ENCODE assay signal across 19 mouse cellular contexts in the genomic region with DNA sequence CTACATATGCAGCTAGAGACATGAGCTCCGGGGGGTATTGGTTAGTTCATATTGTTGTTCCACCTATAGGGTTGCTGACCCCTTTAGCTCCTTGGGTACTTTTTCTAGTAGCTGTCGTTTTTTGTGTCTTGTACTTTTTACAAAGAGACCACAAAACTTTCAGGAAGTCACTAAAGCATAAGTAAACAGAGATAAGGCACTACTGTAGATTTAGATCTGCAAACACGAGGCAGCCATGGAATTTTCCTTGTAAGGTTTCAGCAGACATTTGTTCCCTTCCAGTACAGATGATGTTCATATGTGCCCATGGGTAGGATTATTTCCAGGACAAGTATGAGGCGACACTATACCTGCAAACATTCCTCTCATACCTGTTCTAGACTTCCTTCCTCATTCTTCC.
DNase-seq lines count a peak whose midpoint lies in the region; ATAC-seq and TF ChIP-seq lines count a peak whose summit lies in the region.
"Had no signal": no experiment of that assay in that cellular context is flagged by ENCODE, and none has a peak within 500 bp of the region (broad histone marks: within the 10 kb centered on the region; RNA-seq: fewer than 3 reads in every experiment).

No protein-coding gene starts in this region.

- H3K9me3 ChIP-seq in lung, embryonic 15.5 days = no peaks in the 10 kb centered on the region
- no peaks in the 10 kb centered on the region for H3K9me3 ChIP-seq in stomach, postnatal 0 days (ENCODE audit: control insufficient read depth, low read length)
- H3K9me3 ChIP-seq: embryonic facial prominence, embryonic 15.5 days; forebrain, embryonic 10.5 days; heart, embryonic 12.5 days had no signal

- 38% methylated on average over 4 of the region's 4 CpGs for WGBS in lung, embryonic 15.5 days
- WGBS in stomach, postnatal 0 days = 50% methylated on average over 4 of the region's 4 CpGs

- ATAC-seq in lung, embryonic 15.5 days (ENCODE audit: borderline replicate concordance, extremely low read depth, low FRiP score, low TSS enrichment) = peak; percentile 35; the same call in 1 of the 2 replicates
- ATAC-seq in common myeloid progenitor, adult 5-6 weeks (replicated peaks; ENCODE audit: low read depth, poor library complexity, severe bottlenecking) = peak; percentile 52
- ATAC-seq in stomach, postnatal 0 days (ENCODE audit: low FRiP score, low TSS enrichment) = no peak
- ATAC-seq: forebrain, embryonic 14.5 days; hindbrain, embryonic 16.5 days had no signal

- H3K27me3 ChIP-seq in lung, embryonic 15.5 days = no peaks in the 10 kb centered on the region
- H3K27me3 ChIP-seq in stomach, postnatal 0 days (ENCODE audit: control insufficient read depth, insufficient read depth, low read length) = no peaks in the 10 kb centered on the region
- H3K27me3 ChIP-seq: embryonic facial prominence, embryonic 15.5 days; heart, embryonic 12.5 days had no signal

- no peak overlapping the region for H3K9ac ChIP-seq in lung, embryonic 15.5 days
- H3K9ac ChIP-seq in stomach, postnatal 0 days (ENCODE audit: low read length) = no peak overlapping the region
- H3K9ac ChIP-seq: embryonic facial prominence, embryonic 15.5 days; heart, embryonic 12.5 days had no signal

- DNase-seq in lung, postnatal 14 days = no peak
- DNase-seq in CD4-positive helper T cell, adult 2 months (ENCODE audit: low read depth, low spot score) = peak; percentile 24
- no peak for DNase-seq in stomach, postnatal 0 days (ENCODE audit: low spot score)
- no peak for DNase-seq in thymus, postnatal 10 days (ENCODE audit: low spot score in 2 of 2)
- DNase-seq: adrenal gland, adult 8-10 months; adrenal gland, postnatal 36 days; cerebellum, adult 2 months; cerebellum, postnatal 10 days; embryo, embryonic 11 days; gastrocnemius, adult 2 months; gastrocnemius, postnatal 25 days had no signal

- peaks cover 11% of the 10 kb centered on the region; the same call in 1 of the 2 replicates for H3K4me1 ChIP-seq in lung, embryonic 15.5 days
- H3K4me1 ChIP-seq in stomach, postnatal 0 days (replicated peaks; ENCODE audit: control insufficient read depth, insufficient read depth) = no peaks in the 10 kb centered on the region
- H3K4me1 ChIP-seq: embryonic facial prominence, embryonic 15.5 days; forebrain, embryonic 10.5 days; heart, embryonic 12.5 days had no signal

- no peak for TF ChIP-seq EP300 in stomach, postnatal 0 days (optimal IDR thresholded peaks at IDR 0.05)

- no peak overlapping the region for H3K4me3 ChIP-seq in lung, embryonic 15.5 days
- H3K4me3 ChIP-seq in stomach, postnatal 0 days (ENCODE audit: low read depth, low read length) = no peak overlapping the region
- H3K4me3 ChIP-seq: embryonic facial prominence, embryonic 15.5 days; erythroblast, embryonic 14.5 days; forebrain, embryonic 10.5 days; gastrocnemius, adult 2 months; heart, embryonic 12.5 days had no signal

- peak overlapping the region; percentile 17; the same call in 1 of the 2 replicates for H3K27ac ChIP-seq in lung, embryonic 15.5 days
- H3K27ac ChIP-seq in stomach, postnatal 0 days (replicated peaks) = no peak overlapping the region
- H3K27ac ChIP-seq: embryonic facial prominence, embryonic 15.5 days; forebrain, embryonic 10.5 days; gastrocnemius, adult 2 months had no signal

- no peak overlapping the region for H3K4me2 ChIP-seq in lung, embryonic 15.5 days
- no peak overlapping the region for H3K4me2 ChIP-seq in stomach, postnatal 0 days (replicated peaks; ENCODE audit: low read depth)
- H3K4me2 ChIP-seq: embryonic facial prominence, embryonic 15.5 days; heart, embryonic 12.5 days had no signal

- H3K36me3 ChIP-seq in lung, embryonic 15.5 days = no peaks in the 10 kb centered on the region
- H3K36me3 ChIP-seq in stomach, postnatal 0 days (ENCODE audit: control insufficient read depth, insufficient read depth, low read length) = no peaks in the 10 kb centered on the region
- H3K36me3 ChIP-seq: embryonic facial prominence, embryonic 15.5 days; forebrain, embryonic 10.5 days; heart, embryonic 12.5 days had no signal

- TF ChIP-seq CTCF in stomach, postnatal 0 days (IDR thresholded peaks at IDR 0.05; ENCODE audit: low read depth) = no peak
